Mouse (Mus musculus): Measurements from ENCODE around the gene Spire2.

Spire2 gene

DNA sequence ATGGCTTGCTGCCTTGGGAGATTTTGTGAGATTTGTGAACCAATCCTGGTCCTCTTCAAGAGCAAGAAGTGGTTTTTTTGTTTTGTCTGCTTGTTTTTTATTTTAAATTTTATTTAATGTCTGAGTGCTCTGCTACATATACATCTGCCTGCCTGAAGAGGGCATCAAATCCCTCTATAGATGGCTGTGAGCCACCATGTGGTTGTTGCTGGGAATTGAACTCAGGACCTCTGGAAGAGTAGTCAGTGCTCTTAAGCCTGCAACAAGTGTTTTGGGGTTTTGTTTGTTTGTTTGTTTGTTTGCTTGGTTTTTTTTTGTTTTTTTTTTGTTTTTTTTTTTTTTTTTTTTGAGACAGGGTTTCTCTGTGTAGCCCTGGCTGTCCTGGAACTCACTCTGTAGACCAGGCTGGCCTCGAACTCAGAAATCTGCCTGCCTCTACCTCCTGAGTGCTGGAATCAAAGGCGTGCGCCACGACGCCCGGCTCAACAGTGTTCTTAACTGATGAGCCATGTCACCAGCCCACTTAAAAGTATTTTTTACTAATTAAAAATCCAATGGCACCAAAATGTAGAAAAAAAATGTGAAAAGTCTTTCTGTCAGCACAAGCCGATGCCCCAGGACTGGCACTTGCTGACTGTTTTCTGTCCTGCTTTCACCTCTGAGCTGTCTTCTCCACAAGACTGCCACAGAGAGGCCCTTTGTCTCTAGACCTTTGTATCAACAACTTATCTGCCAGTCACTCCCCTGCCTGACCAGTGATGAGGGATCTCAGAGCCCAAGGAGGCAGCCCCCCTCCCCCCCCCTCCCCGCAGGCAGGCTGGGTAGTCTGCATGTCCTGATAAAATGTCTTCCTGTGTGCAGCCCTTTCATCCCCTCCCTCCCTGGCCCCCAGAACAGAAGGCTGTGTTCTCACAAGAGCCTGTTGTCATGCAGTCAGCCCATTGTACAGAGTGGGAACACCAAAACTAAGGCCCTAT lies 83.7 kb downstream of the Spire2 start:
- in situ Hi-C loops (cut with MboI, MseI), result no loop called here

- in situ Hi-C loops (cut with MboI, MseI), result no loop called here
Measured at GRCm38 (mm10) chr8:123416944-123417555, 84.5 kb downstream of the Spire2 start.
